Mouse (Mus musculus) limb, embryonic 10.5 days (tissue): ENCODE results near the gene Sh2d6. TPM values are rescaled to one million over a fixed set of nuclear protein-coding genes. Genes with fewer than 3 reads are reported as not detected.

Experiments
- polyA plus RNA-seq: library from polyadenylated mRNA; unstranded; fragments of >200 nt; fragmentation: Nextera tagmentation; extraction: Ambion mirVana; gene quantifications from 2 replicates; pipeline ENCODE4 v1.2.1, GENCODE M21; 2016

Gene Sh2d6
- polyA plus RNA-seq, 1 experiment from 2014 or later: 0.15 TPM

Other genes starting within 250 kb of the Sh2d6 start
- gene Sftpb, start 217.1 kb downstream of the Sh2d6 start, polyA plus RNA-seq: not detected in 2 replicates
- gene Usp39, start 176.5 kb downstream of the Sh2d6 start, polyA plus RNA-seq: 78.1 and 88.8 TPM in 2 replicates
- gene 0610030E20Rik, start 174.4 kb downstream of the Sh2d6 start, polyA plus RNA-seq: 24.3 and 27.3 TPM in 2 replicates
- gene Tmem150a, start 166.3 kb downstream of the Sh2d6 start, polyA plus RNA-seq: 9.9 and 10.3 TPM in 2 replicates
- 109 TPM in 2 replicates for gene Rnf181, start 154.8 kb downstream of the Sh2d6 start, polyA plus RNA-seq
- gene Vamp5, start 141.2 kb downstream of the Sh2d6 start, polyA plus RNA-seq: 19.1 and 19.7 TPM in 2 replicates
- gene Vamp8, start 131.0 kb downstream of the Sh2d6 start, polyA plus RNA-seq: 67.5 and 81.7 TPM in 2 replicates
- gene Ggcx, start 107.4 kb downstream of the Sh2d6 start, polyA plus RNA-seq: 20.2 and 25.9 TPM in 2 replicates
- gene Mat2a, start 82.1 kb downstream of the Sh2d6 start, polyA plus RNA-seq: 481 and 493 TPM in 2 replicates
- 20.8 and 23.3 TPM in 2 replicates for gene Capg, start 22.7 kb upstream of the Sh2d6 start, polyA plus RNA-seq
- gene Elmod3, start 76.7 kb upstream of the Sh2d6 start, polyA plus RNA-seq: 14.0 and 14.6 TPM in 2 replicates
- 9.9 and 10.1 TPM in 2 replicates for gene Retsat, start 76.8 kb upstream of the Sh2d6 start, polyA plus RNA-seq
- 22.2 and 24.5 TPM in 2 replicates for gene Tgoln1, start 95.3 kb upstream of the Sh2d6 start, polyA plus RNA-seq